Mouse (Mus musculus) midbrain, embryonic 10.5 days (tissue): ENCODE results near the gene Emc8. TPM values are rescaled to one million over a fixed set of nuclear protein-coding genes. Genes with fewer than 3 reads are reported as not detected.

Experiments used
- DNase-seq: peaks from one replicate; pipeline ENCODE4 v3.0.0-alpha.2; 2017; ENCODE audit warnings: low spot score
- H3K27ac ChIP-seq: fragments of 300-500 bp; sonication (generic); replicated peaks from 2 replicates; pipeline ENCODE4 v1.5.1; 2016; ENCODE audit warnings: mild to moderate bottlenecking
- H3K27me3 ChIP-seq: fragments of 300-500 bp; sonication (generic); 2 replicates; pipeline ENCODE4 v1.6.1; 2016; ENCODE audit warnings: low read depth, mild to moderate bottlenecking; ENCODE audit not compliant: poor library complexity, severe bottlenecking
- H3K36me3 ChIP-seq: fragments of 300-500 bp; sonication (generic); 2 replicates; pipeline ENCODE4 v1.6.1; 2016; ENCODE audit warnings: mild to moderate bottlenecking, moderate library complexity
- H3K4me1 ChIP-seq: fragments of 300-500 bp; sonication (generic); 2 replicates; pipeline ENCODE4 v1.6.1; 2016
- H3K4me3 ChIP-seq: fragments of 300-500 bp; sonication (generic); 2 replicates; pipeline ENCODE4 v1.5.1; 2016; ENCODE audit warnings: mild to moderate bottlenecking, moderate library complexity
- H3K9me3 ChIP-seq: fragments of 300-500 bp; sonication (generic); replicated peaks from 2 replicates; pipeline ENCODE4 v1.6.1; 2016; ENCODE audit warnings: mild to moderate bottlenecking
- WGBS: fragments of 180-500 bp; shearing (Covaris S2); methylation state at CpG from one replicate; pipeline ENCODE4 v1.1.7; 2016; 5-methylcytosine and 5-hydroxymethylcytosine counted together
- polyA plus RNA-seq: library from polyadenylated mRNA; unstranded; fragments of >200 nt; fragmentation: Nextera tagmentation; extraction: Ambion mirVana; gene quantifications from 2 replicates; pipeline ENCODE4 v1.2.1, GENCODE M21; 2016

Gene Emc8
- polyA plus RNA-seq: 347 and 384 TPM in 2 replicates

GRCm38 (mm10) chr8:120668374-120668905 is at the start of gene Emc8:
Gene Emc8, minus strand, starts transcription at chr8:120668573.
- peak within 1 kb of the TSS; percentile 98 for H3K4me3 ChIP-seq
- H3K27me3 ChIP-seq: no peaks in the 10 kb centered on the region
- no peaks in the 10 kb centered on the region for H3K9me3 ChIP-seq
- peak within 1 kb of the TSS; percentile 92 for H3K27ac ChIP-seq
- peaks cover 62% of the 10 kb centered on the region for H3K36me3 ChIP-seq
- under 1% methylated on average over 51 of the region's 51 CpGs for whole genome bisulfite sequencing
- H3K4me1 ChIP-seq: peaks cover 71% of the 10 kb centered on the region
- DNase-seq: no peak

- 81% methylated on average over 15 of the region's 15 CpGs for WGBS
- Histone ChIP-seq H3K4me3 (no peak overlapping the region), H3K9me3 (no peaks in the 10 kb centered on the region), H3K4me1 (no peaks in the 10 kb centered on the region), H3K36me3 (no peaks in the 10 kb centered on the region), H3K27me3 (no peaks in the 10 kb centered on the region; the same call in 1 of the 2 replicates), H3K27ac (no peak overlapping the region)
- DNase-seq: no peak
Measured at GRCm38 (mm10) chr8:120715996-120716680, 47.8 kb upstream of the Emc8 start.

GRCm38 (mm10) chr8:120715200-120715599 is 46.8 kb upstream of the Emc8 start:
- no peaks in the 10 kb centered on the region for H3K36me3 ChIP-seq
- 81% methylated on average over 6 of the region's 6 CpGs for WGBS
- no peak for DNase-seq
- no peaks in the 10 kb centered on the region for H3K27me3 ChIP-seq
- no peaks in the 10 kb centered on the region for H3K4me1 ChIP-seq
- H3K27ac ChIP-seq: no peak overlapping the region
- H3K4me3 ChIP-seq: no peak overlapping the region
- H3K9me3 ChIP-seq: no peaks in the 10 kb centered on the region

GRCm38 (mm10) chr8:120709176-120709575 is 40.8 kb upstream of the Emc8 start:
- 0 out of 2 replicates have a peak, but pooled peaks cover 4% of the 10 kb centered on the region for H3K27me3 ChIP-seq
- H3K4me3 ChIP-seq: no peak overlapping the region
- H3K27ac ChIP-seq: no peak overlapping the region
- no peaks in the 10 kb centered on the region for H3K36me3 ChIP-seq
- WGBS: 86% methylated on average over 10 of the region's 10 CpGs
- H3K9me3 ChIP-seq: no peaks in the 10 kb centered on the region
- 0 out of 2 replicates have a peak, but pooled peaks cover 5% of the 10 kb centered on the region for H3K4me1 ChIP-seq
- no peak for DNase-seq

- 84% methylated on average over 3 of the region's 3 CpGs for WGBS
Measured at GRCm38 (mm10) chr8:120706193-120706592, 37.8 kb upstream of the Emc8 start.

GRCm38 (mm10) chr8:120705163-120705562 is 36.8 kb upstream of the Emc8 start:
- Histone ChIP-seq H3K4me3 (no peak overlapping the region), H3K4me1 (0 out of 2 replicates have a peak, but pooled peaks cover 5% of the 10 kb centered on the region), H3K36me3 (no peaks in the 10 kb centered on the region), H3K27ac (no peak overlapping the region), H3K27me3 (0 out of 2 replicates have a peak, but pooled peaks cover 4% of the 10 kb centered on the region), H3K9me3 (no peaks in the 10 kb centered on the region)
- no peak for DNase-seq
- WGBS: 91% methylated on average over 15 of the region's 15 CpGs

More at GRCm38 (mm10) chr8:120706193-120706592, 37.8 kb upstream of the Emc8 start:
- Histone ChIP-seq H3K36me3 (no peaks in the 10 kb centered on the region), H3K27ac (no peak overlapping the region), H3K4me3 (no peak overlapping the region), H3K4me1 (0 out of 2 replicates have a peak, but pooled peaks cover 5% of the 10 kb centered on the region), H3K9me3 (no peaks in the 10 kb centered on the region), H3K27me3 (0 out of 2 replicates have a peak, but pooled peaks cover 4% of the 10 kb centered on the region)
- no peak for DNase-seq

- H3K36me3 ChIP-seq: no peaks in the 10 kb centered on the region
- H3K4me1 ChIP-seq: 0 out of 2 replicates have a peak, but pooled peaks cover 5% of the 10 kb centered on the region
- H3K27ac ChIP-seq: no peak overlapping the region
- DNase-seq: no peak
- no peaks in the 10 kb centered on the region for H3K9me3 ChIP-seq
- H3K27me3 ChIP-seq: 0 out of 2 replicates have a peak, but pooled peaks cover 4% of the 10 kb centered on the region
- no peak overlapping the region for H3K4me3 ChIP-seq
- WGBS: 85% methylated on average over 9 of the region's 9 CpGs
Measured at GRCm38 (mm10) chr8:120704203-120704602, 35.8 kb upstream of the Emc8 start.

- H3K27me3 ChIP-seq: 0 out of 2 replicates have a peak, but pooled peaks cover 4% of the 10 kb centered on the region
- H3K4me3 ChIP-seq: no peak overlapping the region
- H3K9me3 ChIP-seq: peaks cover 6% of the 10 kb centered on the region; the same call in 1 of the 2 replicates
- H3K4me1 ChIP-seq: 0 out of 2 replicates have a peak, but pooled peaks cover 7% of the 10 kb centered on the region
- WGBS: 73% methylated on average over 19 of the region's 19 CpGs
- H3K36me3 ChIP-seq: no peaks in the 10 kb centered on the region
- no peak for DNase-seq
- no peak overlapping the region for H3K27ac ChIP-seq
Measured at GRCm38 (mm10) chr8:120701758-120702465, 33.5 kb upstream of the Emc8 start.

GRCm38 (mm10) chr8:120700053-120700452 is 31.7 kb upstream of the Emc8 start:
- no peak overlapping the region for H3K4me3 ChIP-seq
- no peak for DNase-seq
- WGBS: 87% methylated on average over 4 of the region's 4 CpGs
- peaks cover 6% of the 10 kb centered on the region; the same call in 1 of the 2 replicates for H3K9me3 ChIP-seq
- H3K27ac ChIP-seq: no peak overlapping the region
- H3K4me1 ChIP-seq: peaks cover 9% of the 10 kb centered on the region; the same call in 1 of the 2 replicates
- no peaks in the 10 kb centered on the region for H3K27me3 ChIP-seq
- no peaks in the 10 kb centered on the region for H3K36me3 ChIP-seq

GRCm38 (mm10) chr8:120699565-120699964 is 31.2 kb upstream of the Emc8 start:
- Histone ChIP-seq H3K27me3 (no peaks in the 10 kb centered on the region), H3K9me3 (peaks cover 6% of the 10 kb centered on the region; the same call in 1 of the 2 replicates), H3K4me3 (no peak overlapping the region), H3K4me1 (peaks cover 8% of the 10 kb centered on the region; the same call in 1 of the 2 replicates), H3K36me3 (no peaks in the 10 kb centered on the region), H3K27ac (no peak overlapping the region)
- WGBS: 84% methylated on average over 2 of the region's 2 CpGs
- no peak for DNase-seq

GRCm38 (mm10) chr8:120699079-120699478 is 30.7 kb upstream of the Emc8 start:
- DNase-seq: no peak
- Histone ChIP-seq H3K36me3 (no peaks in the 10 kb centered on the region), H3K4me1 (peaks cover 11% of the 10 kb centered on the region; the same call in 1 of the 2 replicates), H3K27me3 (no peaks in the 10 kb centered on the region), H3K27ac (no peak overlapping the region), H3K4me3 (no peak overlapping the region), H3K9me3 (peaks cover 6% of the 10 kb centered on the region; the same call in 1 of the 2 replicates)
- 82% methylated on average over 6 of the region's 6 CpGs for WGBS

- DNase-seq: no peak
- Histone ChIP-seq H3K4me3 (no peak overlapping the region), H3K27me3 (no peaks in the 10 kb centered on the region), H3K4me1 (peaks cover 14% of the 10 kb centered on the region; the same call in 1 of the 2 replicates), H3K36me3 (no peaks in the 10 kb centered on the region), H3K9me3 (peaks cover 6% of the 10 kb centered on the region; the same call in 1 of the 2 replicates), H3K27ac (no peak overlapping the region)
- WGBS: 91% methylated on average over 7 of the region's 7 CpGs
Measured at GRCm38 (mm10) chr8:120698426-120698825, 30.1 kb upstream of the Emc8 start.
